Mouse (Mus musculus) ZHBTc4 (cell line): ENCODE measurements around the gene Me1.

ENCODE experiments used
- DNase-seq: peaks from one replicate; pipeline ENCODE4 v3.0.0-alpha.2; 2011; ENCODE audit warnings: low read depth, low spot score

Me1 gene

DNA sequence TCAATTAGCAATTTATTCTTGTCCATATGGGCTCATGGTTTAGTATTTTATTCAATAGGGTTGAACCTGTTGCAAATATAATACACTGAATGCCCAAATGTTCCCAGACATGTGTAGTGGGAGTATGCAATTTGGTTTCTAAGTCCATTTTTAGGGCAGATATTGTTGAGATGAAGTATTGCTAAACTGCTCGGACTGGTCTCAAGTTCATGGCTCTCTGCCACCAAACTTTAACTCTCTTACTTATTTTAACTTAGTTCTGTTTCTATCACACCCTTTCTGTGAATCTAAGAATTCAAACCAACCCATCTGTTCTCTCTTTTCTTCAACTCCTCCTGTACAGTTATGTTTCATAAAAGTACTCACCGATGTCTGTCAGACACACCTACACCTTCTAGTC lies 35.4 kb downstream of the Me1 start:
- DNase-seq: no peak

DNA sequence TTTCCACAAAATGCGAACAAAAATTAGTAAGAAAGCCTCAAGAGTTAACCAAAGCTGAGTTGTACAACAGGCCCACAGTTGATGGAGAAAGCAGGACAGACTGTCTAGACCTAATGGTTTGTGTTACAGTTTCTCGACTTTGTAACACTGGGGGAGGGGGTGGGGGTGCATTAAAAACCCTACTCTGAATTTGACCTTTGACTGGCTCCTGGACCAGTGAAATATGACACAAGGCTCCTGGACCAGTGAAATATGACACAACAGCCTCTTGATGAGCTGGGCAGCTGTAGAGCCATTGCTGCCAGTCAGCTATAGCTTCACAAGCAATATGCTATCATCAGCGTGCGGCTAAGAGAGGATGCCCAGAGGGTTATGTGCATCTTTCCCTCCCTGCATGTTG lies 37.4 kb downstream of the Me1 start:
- no peak for DNase-seq

DNA sequence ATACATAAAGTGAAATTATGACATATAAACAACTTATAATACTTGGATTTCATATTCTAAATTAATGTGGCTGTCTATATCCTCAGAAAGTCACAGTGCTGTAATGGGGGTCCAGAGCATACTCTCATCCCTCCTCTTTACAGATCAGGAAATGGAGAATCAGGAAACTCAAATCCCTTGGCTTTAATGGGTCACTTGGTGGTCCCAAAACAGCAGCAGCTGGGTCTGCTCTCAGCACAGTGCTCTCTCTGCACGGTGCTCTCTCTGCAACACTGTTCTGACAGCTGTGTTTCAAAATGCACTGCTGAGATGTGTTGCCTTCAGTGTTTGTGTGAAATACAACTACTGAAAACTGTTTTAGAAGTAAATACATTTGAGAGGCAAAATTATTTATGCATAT lies 43.6 kb downstream of the Me1 start:
- DNase-seq: no peak

DNA sequence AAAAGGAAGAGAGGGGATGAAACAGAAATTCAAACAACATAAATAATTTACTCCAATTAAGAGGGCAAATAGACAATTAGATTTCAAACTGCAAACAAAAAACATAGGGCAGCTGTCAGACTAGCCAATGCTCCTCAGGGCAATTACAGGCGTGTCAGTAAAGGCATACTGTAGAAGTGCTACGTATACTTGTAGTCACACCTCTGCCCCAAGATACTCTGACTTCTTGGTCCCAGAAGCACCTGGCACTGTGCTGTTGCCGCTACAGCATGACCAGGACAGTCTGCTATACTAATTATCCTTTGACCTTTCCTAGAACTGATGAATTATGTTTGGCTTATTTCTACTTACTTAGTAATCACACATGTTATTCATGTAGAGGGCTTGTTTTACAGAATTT lies 44.5 kb downstream of the Me1 start:
- no peak for DNase-seq

DNA sequence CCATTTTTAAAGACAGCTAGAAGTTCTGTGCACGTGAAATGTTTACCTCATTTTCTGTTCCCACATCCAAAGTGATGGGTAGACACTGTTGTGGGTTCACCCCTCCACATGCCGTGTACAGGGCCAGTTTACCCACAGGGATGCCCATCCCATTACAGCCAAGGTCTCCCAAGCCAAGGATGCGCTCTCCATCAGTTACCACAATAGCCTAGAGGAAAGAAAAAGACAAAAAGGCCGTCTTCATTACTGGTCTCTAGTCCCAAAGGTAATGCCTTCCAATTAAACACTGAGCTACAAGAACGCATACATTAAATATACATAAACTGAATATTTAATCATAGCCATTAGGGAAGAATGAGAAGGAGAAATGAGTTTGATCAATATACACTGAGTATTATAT lies 44.9 kb downstream of the Me1 start:
- DNase-seq: no peak

DNA sequence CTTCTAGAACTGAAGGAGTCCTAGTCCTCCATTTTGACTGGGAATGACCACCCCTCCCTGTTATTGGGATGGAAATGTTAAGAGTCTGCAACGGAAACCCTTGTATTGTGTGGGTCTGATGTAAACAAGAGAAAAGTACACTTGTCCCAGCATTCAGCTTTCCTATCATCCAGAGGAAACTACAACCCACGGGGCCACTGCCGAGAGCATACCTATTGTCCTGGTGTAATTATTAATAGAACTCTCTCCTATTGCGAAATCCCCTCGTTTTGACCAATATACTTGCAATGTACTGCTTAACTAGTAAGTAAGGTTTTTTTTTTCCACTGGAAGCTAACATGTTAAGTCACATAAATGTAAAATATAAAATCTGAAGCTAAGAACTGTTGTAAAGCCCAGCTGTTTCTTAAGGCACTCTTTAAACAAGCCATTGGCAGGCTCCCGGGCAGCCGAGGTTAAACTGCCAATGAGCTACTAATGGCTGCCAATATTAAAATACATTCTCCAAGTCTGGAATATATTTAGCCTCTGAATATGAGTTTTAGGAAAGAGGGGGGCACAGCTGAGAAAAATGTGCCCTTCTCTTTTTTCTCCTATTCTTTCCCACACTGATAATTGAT lies 47.7 kb downstream of the Me1 start:
- peak; percentile 10 for DNase-seq

DNA sequence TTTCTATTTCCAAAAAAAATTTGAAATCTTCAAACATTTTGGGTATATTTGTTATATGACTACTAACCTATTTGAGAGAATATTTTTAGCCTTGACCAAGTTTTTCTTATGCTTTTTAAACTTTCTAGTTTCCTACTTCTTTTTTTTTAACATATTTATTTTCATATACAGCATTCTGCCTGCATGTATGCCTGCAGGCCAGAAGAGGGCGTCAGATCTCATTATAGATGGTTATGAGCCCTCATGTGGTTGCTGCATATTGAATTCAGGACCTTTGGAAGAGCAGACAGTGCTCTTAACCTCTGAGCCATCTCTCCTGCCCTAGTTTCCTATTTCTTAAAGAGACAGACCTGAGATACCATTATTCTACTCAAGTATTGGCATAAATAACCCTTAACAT lies 48.9 kb downstream of the Me1 start:
- DNase-seq: peak; percentile 42

DNA sequence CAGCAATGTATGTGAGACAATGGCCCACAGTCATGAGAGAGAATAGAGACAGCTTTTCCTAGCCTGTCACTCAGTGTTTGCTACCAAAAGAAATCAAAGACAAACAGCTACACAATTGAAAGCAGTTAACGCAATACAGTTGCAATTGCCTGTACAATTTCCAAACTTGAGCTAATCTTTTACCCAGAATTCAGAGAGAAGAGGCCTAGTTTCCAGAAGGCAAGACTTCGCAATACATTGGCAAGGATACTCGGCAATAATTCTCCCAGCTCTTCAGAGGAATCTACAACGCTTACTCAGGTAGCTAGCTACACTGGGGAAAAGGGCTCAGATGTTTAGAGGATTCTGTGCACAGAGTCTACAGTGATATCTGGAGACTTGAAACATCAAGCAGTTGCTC lies 52.3 kb downstream of the Me1 start:
- DNase-seq: no peak

DNA sequence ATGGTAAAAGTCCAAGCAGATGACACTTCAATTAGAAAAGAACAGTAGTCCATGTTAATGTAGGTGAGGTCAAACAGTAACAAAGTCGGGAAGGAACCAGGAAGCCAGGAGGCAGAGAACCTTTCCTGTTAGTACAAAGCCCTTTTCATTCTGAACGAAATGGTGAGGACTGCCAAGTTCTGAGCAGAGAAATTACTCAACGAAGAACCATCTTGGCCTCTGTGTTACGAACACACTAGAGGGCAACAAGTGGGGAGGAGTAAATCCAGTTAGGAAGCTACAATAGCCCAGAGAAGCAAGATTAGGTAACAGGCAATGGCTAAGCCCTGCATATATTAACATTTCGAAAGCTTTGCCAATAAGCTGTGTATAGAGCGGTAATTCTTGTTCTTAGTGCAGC lies 57.0 kb downstream of the Me1 start:
- no peak for DNase-seq

DNA sequence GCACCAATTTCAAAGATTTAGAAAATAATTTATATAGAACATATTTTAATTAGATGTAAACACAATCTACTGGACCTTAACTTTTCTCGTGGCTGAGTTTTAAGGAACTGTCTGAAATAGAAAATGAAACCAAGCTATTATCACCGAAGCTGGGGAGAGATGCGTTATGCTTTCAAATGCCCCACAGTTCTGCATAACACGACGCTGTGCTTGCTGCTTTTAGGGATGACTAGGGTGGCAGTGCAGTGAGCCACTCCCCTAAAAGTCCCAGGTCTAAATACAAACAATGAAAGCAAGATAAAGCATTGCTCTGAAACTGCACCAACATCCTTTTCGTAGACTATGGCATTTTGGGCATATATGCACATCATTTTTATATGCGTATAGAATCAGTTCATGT lies 64.6 kb downstream of the Me1 start:
- no peak for DNase-seq

DNA sequence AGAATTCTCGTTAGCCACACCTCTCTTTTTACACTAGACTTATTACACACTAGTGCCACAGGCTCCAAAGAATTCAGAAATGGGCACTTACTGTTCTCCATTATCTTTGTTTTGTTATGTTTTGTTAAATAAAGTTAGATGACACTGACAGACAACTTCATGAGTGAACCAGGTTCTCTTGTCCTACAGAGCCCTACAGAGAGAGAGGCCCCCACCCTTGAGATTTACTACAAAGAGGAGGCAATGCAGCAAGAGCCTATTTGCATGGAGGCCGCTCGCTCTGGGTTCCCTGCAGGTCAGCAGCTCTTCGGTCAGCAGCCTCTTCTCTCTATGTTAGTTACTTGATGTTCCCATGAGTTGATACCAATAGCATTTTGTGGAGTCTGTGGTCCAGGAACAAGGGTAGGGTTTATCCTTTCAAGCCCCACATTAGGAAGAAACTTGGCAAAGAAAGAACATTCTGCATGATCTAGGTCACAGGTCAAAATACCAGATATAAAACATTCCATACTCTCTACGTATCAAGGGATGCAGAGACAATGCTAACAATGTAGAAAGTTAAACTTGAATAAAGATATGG lies 65.3 kb downstream of the Me1 start:
- DNase-seq: no peak

DNA sequence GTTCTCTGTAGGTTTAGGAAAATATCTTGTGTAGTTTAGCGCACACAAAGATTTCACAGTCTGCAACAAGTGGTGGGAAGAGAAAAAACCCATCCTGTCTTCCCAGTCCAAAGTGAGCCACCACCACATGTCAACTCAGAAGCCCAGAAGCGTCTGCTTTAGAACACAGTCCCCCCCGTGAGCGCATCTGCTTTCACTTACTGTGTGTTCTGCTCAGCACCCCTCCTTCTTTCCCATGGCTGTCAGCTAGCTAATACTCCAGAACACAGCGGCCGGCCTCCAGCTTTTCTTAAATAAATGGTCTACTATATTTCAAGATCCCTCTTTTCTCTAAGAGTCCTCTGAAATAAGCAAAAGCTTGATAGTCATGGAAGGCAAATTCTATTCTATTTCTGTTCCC lies 66.4 kb downstream of the Me1 start:
- no peak for DNase-seq

DNA sequence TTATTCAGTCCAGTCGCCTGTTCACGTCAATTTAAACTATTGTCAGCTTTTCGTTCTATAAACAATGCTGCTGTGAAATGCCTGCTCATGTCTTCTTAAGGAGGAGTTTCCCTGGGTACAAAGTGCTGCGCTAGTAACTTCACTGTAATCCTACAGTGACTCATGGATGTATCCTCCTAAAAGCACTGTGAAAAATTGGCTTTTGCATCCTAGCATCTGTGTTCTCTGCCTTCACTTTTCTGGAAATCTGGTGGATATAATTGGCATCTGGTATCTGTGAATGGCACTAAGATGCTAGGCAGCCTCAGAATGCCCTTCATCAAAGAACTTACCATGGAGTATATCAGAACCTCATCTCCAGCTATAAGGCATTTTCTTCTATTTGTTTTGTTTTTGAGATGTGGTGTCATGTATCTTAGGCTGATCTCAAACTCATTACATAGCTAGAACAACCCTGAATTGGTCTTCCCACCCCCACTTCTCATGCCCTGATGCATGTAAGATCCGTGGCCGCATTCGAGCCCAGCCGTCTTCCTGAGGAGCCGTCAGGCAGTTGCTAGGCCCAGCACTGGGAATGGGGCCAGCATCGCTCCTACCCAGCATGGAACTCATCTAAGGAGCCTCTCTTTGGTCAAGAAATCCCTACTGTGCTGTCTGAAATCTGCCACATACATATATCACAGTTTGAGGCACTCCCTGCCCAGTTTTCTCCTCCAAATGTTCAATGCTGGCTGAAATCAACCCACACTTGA lies 67.8 kb downstream of the Me1 start:
- no peak for DNase-seq

DNA sequence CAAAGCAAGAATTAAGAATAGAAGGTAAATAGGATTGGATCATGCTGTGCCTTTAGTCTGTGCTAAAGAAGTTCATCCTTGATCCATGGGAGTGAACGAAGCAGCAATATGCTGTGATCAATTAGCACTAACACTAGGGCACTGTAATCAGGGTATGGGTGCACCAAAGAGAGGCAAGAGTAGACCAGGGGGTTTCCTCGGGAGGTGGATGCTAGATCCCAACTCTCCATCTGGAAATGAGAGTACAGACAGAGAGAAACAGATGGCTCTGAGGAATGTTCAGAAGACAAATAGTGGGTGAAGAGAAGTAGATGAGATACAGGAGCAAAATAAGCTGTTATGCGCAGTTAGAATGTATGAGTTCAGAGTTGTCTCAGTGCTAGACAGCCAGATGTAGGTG lies 68.8 kb downstream of the Me1 start:
- DNase-seq: no peak

DNA sequence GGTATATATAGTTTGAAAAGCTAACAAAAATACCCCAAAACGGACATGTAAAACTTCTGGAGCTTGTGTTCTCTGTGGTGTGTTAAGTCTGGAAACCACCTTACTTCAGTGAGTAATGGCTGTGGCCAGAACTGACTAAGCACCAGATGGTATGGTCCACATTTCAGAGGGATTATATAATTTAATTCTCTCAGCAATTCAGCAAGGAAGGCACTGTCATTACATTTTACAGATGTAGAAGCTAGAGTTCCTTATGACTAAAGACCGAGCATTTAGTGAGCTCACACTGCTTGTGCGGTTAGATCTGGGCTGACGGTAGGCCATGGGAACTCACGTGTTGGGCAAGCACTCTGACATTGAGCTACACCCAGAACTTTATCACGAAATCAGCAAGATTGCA lies 71.0 kb downstream of the Me1 start:
- no peak for DNase-seq

DNA sequence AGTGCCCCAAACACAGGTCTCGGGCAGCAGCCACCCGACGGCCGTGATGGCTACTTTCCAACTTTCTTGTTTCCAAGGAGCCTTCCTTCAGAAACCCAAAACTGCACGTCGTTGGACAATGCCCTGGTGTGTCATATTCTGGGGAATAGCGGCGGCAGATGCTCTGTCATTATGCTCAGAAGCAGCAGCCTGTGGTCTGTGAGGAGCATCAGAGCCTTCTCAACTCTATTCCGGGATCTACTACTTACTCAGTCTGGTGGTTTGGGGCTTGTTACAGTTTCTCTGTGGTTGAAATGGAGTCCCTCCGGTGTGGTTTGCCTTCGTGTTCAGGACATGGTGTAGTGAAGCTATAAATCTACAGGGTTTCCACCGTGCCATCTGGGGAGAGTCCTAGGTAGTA lies 71.7 kb downstream of the Me1 start:
- DNase-seq: no peak

DNA sequence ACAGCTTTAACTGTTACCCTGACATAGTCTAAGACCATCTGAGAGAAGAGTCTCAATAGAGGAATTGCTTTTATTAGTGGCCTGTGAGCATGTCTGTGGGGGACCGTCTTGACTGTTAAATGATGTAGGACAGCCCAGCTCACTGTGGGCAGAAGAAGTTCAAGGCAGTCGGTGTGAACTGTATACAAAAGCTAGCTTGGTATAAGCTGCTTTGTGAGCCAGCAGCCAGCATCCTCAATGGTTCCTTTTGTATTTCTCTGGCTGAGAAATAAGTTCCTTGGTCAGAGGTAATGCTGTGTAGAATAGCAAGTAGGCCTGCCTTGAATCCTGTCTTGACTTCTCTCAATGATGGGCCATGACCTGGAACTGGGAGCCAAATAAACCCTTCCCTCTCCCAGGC lies 73.7 kb downstream of the Me1 start:
- no peak for DNase-seq

DNA sequence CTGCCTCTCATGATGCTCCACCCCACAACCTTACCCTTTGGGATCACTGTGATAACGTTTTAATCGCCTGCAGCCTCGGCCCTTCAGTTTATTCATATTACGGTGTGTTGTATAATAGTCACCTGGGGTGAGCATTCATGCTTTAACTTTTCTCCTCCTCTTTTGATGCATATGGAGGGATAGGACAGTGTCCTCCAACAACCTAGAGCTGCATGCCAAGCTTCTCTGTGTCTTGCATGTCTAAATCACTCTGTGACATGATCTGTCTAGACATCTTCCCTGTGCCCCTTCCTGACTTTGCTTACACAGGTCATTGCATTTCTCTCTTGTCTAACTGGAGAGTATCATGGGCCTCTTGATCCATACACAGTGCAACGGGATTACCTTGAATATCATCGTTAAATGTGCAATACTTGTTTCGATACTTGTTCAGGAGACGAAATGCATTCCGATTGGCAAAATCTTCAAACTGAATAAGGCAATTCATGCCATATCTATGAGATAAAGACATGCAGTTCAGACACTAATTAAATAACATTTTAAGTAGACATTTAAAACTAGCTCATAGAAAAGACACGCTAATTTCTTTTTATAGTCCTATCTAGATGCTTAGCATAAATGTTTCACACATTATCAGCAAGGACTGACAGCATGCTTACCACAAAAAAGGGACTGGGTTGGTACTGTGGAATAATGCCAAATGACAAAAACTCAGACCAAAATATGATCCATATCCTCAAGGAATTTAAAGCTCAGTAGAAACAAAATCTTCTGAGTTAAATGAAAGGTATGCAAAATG lies 76.2 kb downstream of the Me1 start:
- DNase-seq: no peak

DNA sequence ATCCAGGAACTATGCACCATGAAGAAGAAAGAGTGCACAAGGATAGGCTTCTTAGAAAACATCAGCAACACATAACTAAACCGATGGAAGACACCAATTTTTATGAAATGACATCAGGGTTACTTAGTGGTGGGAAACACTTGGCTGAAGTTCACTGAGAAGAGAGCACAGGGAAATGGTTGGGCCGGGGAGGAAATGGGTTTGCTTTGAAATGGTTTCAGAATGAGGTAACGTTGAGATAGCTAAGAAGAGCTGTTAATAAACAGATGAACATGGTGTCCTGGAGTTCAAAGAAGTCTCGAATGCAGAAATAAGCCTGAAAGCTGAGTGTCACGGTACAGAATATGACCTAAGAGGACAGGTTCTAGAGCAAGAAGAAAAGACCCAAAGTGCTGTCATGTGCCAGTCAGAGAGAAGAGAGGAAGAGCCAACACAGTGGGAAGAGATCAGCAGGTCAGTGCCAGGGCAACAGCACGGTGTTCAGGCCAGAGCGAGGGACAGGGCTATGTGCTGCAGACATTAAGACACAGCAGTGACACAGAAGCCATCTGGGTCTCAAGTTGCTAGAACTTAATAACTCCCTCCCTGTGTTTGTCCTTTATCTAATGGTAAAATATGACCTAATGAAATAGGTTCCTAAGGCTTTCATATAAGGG lies 77.8 kb downstream of the Me1 start:
- no peak for DNase-seq

DNA sequence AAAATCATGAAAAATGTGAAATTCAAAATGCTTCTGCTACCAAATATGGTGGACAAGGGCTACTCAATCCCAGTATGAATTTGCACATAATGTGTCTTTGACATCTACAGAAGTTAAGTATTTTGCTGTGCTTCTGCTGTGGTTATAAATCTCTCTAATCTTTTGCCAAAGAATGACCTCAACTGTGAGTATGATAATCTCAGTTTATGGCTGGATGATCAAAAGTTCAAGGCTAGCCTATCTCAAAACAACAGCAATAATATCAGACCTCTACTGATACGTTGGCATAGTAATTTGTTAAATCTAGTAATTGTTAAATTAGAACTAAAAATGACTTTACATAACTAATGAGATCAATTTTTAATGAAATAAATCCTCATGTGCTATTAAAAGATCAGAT lies 80.0 kb downstream of the Me1 start:
- DNase-seq: no peak

DNA sequence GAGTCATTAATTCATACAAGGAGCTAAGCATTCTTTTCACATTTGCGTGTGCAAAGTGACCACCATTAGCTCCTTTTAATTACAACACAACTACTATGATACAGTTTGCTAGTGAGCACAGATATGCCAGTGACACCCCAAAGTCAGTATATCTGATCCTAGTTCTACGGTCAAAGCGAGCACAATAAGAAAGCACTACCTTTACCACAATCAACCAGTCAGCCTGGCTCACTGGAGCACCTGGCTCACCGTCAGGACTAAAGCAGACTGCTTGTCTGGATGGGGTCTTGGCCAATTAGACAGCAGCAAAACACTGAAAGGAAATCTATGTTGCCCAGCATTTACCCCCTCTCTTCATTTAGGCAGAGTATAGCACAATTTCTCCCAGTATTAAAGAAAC lies 83.7 kb downstream of the Me1 start:
- DNase-seq: no peak

DNA sequence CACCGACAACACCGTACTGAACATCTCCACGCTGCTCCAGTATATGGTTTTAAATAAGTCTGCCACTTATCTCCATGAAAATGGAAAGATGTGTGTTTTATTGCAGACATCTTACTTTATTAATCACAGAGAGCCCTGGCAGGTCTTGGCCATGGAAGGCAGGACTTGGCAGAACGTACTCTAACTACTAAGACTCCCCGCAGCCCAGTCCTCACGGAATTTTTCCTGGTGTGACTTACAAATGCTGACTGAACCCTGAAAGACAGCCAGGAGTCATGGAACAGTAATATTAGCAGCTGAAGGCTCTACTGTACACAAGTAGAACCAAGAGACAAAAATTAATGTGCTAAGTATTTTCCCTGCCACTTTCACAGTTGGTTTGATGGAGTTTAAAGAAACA lies 90.0 kb downstream of the Me1 start:
- no peak for DNase-seq
